ENCODE assay signal across 8 mouse cellular contexts in genomic region chr17:63498182-63498716, GRCm38 (mm10). TPM values are rescaled to one million over a fixed set of nuclear protein-coding genes. Genes with fewer than 3 reads are reported as not detected.
DNase-seq lines count a peak whose midpoint lies in the region; ATAC-seq and TF ChIP-seq lines count a peak whose summit lies in the region.

No protein-coding gene starts in this region.

- ATAC-seq in kidney, embryonic 14.5 days (ENCODE audit: low FRiP score, low TSS enrichment): no peak

- H3K27me3 ChIP-seq in kidney, embryonic 14.5 days (ENCODE audit: control insufficient read depth, insufficient read depth, low read length): no peaks in the 10 kb centered on the region

- peak overlapping the region; percentile 99; the same call in 1 of the 2 replicates for H3K9ac ChIP-seq in kidney, embryonic 14.5 days (ENCODE audit: low read depth, low read length)

- DNase-seq in kidney, adult 8-10 months: no peak
- peak; percentile 52 for DNase-seq in hindlimb bud, embryonic 11.5 days (ENCODE audit: extremely low spot score, low read depth, low spot score)
- DNase-seq in neural tube, embryonic 10.5 days (ENCODE audit: extremely low spot score, low spot score): peak; percentile 19
- DNase-seq in cerebellum, adult 8-10 months: no peak
- no peak for DNase-seq in right cerebral cortex, adult 2 months (ENCODE audit: low spot score in 2 of 2)
- no peak for DNase-seq in adrenal gland, adult (ENCODE audit: inconsistent age in 2 of 2, low spot score in 1 of 2)

- H3K9me3 ChIP-seq in kidney, embryonic 14.5 days (ENCODE audit: control insufficient read depth, low read length): no peaks in the 10 kb centered on the region

- no peak for TF ChIP-seq POLR2A in cortical plate, adult 2 months (IDR thresholded peaks at IDR 0.05; ENCODE audit: extremely low read depth, insufficient read depth, low read length)

- H3K4me1 ChIP-seq in kidney, embryonic 14.5 days (ENCODE audit: control insufficient read depth, insufficient read depth, low read length): peaks cover 27% of the 10 kb centered on the region
- peaks cover 11% of the 10 kb centered on the region for H3K4me1 ChIP-seq in cortical plate, adult 2 months (ENCODE audit: control insufficient read depth, insufficient read depth, low read length)

- WGBS in kidney, embryonic 14.5 days: 4% methylated on average over 6 of the region's 6 CpGs

- peak overlapping the region; percentile 99; the same call in 1 of the 2 replicates for H3K27ac ChIP-seq in kidney, embryonic 14.5 days (ENCODE audit: low read depth, low read length)
- H3K27ac ChIP-seq in cortical plate, adult 2 months (ENCODE audit: insufficient read depth, low read length): no peak overlapping the region

- H3K4me3 ChIP-seq in kidney, embryonic 14.5 days (ENCODE audit: low read length): peak overlapping the region; percentile 90
- H3K4me3 ChIP-seq in cortical plate, adult 2 months (ENCODE audit: insufficient read depth, low read length): peak overlapping the region; percentile 46

- no peak for TF ChIP-seq CTCF in cortical plate, adult 2 months (IDR thresholded peaks at IDR 0.05; ENCODE audit: extremely low read depth, insufficient read depth, low read length)

- no peaks in the 10 kb centered on the region for H3K36me3 ChIP-seq in kidney, embryonic 14.5 days (ENCODE audit: control insufficient read depth, insufficient read depth, low read length)

- peak overlapping the region; percentile 72 for H3K4me2 ChIP-seq in kidney, embryonic 14.5 days (replicated peaks; ENCODE audit: low read depth, low read length)

RNA-seq across cellular contexts. Expression of gene Fbxl17, which starts 1.6 kb away (rescaled TPM):
- 8.8 and 11.1 TPM in 2 replicates for polyA plus RNA-seq in kidney, embryonic 14.5 days (2014; fragmentation: Nextera tagmentation; extraction: Ambion mirVana)
- polyA plus RNA-seq in cortical plate, adult 2 months (2012; rRNA removed): 28.9 TPM in 2 replicates

Comparison
In these comparisons a context has a peak if more than half of its experiments do, and no peak if none do; other contexts are left out.
1. DNase-seq: peak in hindlimb bud, embryonic 11.5 days (single experiment) and neural tube, embryonic 10.5 days (single experiment); none in kidney, adult 8-10 months (0 of 2), cerebellum, adult 8-10 months (single experiment), right cerebral cortex, adult 2 months (0 of 2) and adrenal gland, adult (0 of 2).